8 mouse cellular contexts compared by ENCODE assay signal in the genomic region with DNA sequence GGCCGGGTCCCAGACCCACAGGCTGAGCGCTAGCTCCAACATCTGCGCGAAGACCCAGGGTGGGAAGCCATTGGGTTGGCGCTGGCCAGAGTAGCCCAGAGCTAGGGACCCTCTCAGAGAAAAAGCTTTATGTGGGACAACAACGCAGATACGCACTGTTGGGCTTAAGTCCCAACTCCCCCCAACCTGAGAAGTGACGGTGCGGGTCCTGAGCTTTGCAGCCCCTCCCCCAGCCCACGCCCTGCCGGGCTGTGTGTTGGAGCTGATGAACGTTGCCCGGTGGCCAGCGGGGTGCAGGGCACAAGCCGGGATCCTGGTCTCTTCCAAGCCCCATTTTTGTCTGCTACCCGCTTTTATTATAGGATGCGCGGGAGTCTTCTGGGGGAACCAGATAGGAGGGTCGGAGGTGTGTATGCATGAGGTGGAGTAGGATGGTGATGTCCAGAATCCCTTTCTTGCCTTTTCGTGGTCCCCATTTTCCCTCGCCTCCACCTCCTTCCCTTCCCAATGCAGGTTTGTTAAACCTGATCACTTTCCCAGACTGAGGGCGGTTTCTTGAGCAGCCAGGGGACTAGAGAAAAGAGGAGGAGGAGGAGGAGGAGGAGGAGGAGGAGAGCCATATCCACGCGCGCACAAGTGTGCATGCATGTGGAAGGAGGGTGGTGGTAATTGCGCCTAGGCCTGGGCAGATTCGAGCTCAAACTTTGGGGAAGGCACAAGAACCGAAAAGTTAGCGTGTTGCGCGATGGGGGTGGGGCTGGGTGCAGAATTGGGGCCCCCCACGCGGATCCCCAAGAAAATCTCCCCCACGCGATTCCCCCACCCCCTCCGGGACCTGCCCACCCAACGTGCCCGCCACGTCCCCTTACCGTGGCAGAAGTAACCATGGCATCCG. TPM values are rescaled to one million over a fixed set of nuclear protein-coding genes. Genes with fewer than 3 reads are reported as not detected.
DNase-seq lines count a peak whose midpoint lies in the region; ATAC-seq and TF ChIP-seq lines count a peak whose summit lies in the region.
"Had no signal": no experiment of that assay in that cellular context is flagged by ENCODE, and none has a peak within 500 bp of the region (broad histone marks: within the 10 kb centered on the region; RNA-seq: fewer than 3 reads in every experiment).

No protein-coding gene starts in this region.

- H3K9ac ChIP-seq in heart, embryonic 13.5 days = peak overlapping the region; percentile 79
- H3K9ac ChIP-seq in limb, embryonic 12.5 days (replicated peaks) = peak overlapping the region; percentile 75

- H3K4me1 ChIP-seq in heart, embryonic 13.5 days = peaks cover 78% of the 10 kb centered on the region
- peaks cover 73% of the 10 kb centered on the region for H3K4me1 ChIP-seq in limb, embryonic 12.5 days (replicated peaks)
- no peaks in the 10 kb centered on the region for H3K4me1 ChIP-seq in small intestine, adult 2 months (ENCODE audit: control insufficient read depth, insufficient read depth, insufficient read length, low read length)

- H3K4me2 ChIP-seq in heart, embryonic 13.5 days = peak overlapping the region; percentile 79
- peak overlapping the region; percentile 92 for H3K4me2 ChIP-seq in limb, embryonic 12.5 days

- DNase-seq in Muller cell, postnatal 12 days (ENCODE audit: inconsistent ontology term) = peak; percentile 53
- peak; percentile 27 for DNase-seq in cerebellum, adult 8-10 months
- DNase-seq in spleen, postnatal 10 days (ENCODE audit: low spot score in 2 of 2) = no peak
- DNase-seq in adrenal gland, postnatal 14 days = no peak

- TF ChIP-seq CTCF in small intestine, adult 2 months (IDR thresholded peaks at IDR 0.05; ENCODE audit: extremely low read depth, insufficient read length, insufficient replicate concordance, low read depth, low read length) = no peak

- no peaks in the 10 kb centered on the region for H3K36me3 ChIP-seq in heart, embryonic 13.5 days
- 0 out of 2 replicates have a peak, but pooled peaks cover 1% of the 10 kb centered on the region for H3K36me3 ChIP-seq in limb, embryonic 12.5 days
- H3K36me3 ChIP-seq in small intestine, adult 2 months (ENCODE audit: control insufficient read depth, insufficient read depth, low read length) = no peaks in the 10 kb centered on the region

- H3K27ac ChIP-seq in heart, embryonic 13.5 days (replicated peaks) = peak overlapping the region; percentile 79; the same call in 1 of the 2 replicates
- peak overlapping the region; percentile 87 for H3K27ac ChIP-seq in limb, embryonic 12.5 days
- peak overlapping the region; percentile 54 for H3K27ac ChIP-seq in small intestine, adult 2 months (ENCODE audit: insufficient read depth, low read depth, low read length)

- peaks cover 33% of the 10 kb centered on the region for H3K27me3 ChIP-seq in heart, embryonic 13.5 days (replicated peaks)
- H3K27me3 ChIP-seq in limb, embryonic 12.5 days = 0 out of 2 replicates have a peak, but pooled peaks cover 3% of the 10 kb centered on the region
- peaks cover 6% of the 10 kb centered on the region; the same call in 1 of the 2 replicates for H3K27me3 ChIP-seq in small intestine, adult 2 months (ENCODE audit: control insufficient read depth, insufficient read depth, low read length)

- H3K9me3 ChIP-seq in heart, embryonic 13.5 days = no peaks in the 10 kb centered on the region
- H3K9me3 ChIP-seq in limb, embryonic 12.5 days = no peaks in the 10 kb centered on the region

- no peak for ATAC-seq in heart, embryonic 13.5 days (ENCODE audit: extremely low read depth, insufficient number of reproducible peaks, low FRiP score, low TSS enrichment)
- no peak for ATAC-seq in limb, embryonic 12.5 days (ENCODE audit: insufficient number of reproducible peaks, insufficient read depth, low FRiP score, low TSS enrichment, low read depth)

- 1% methylated on average over 41 of the region's 41 CpGs for WGBS in heart, embryonic 13.5 days
- WGBS in limb, embryonic 12.5 days = under 1% methylated on average over 41 of the region's 41 CpGs
- WGBS in small intestine, adult 2 months = 5% methylated on average over 41 of the region's 41 CpGs

- H3K4me3 ChIP-seq in heart, embryonic 13.5 days = peak overlapping the region; percentile 59
- H3K4me3 ChIP-seq in limb, embryonic 12.5 days (replicated peaks) = peak overlapping the region; percentile 63
- H3K4me3 ChIP-seq in small intestine, adult 2 months (ENCODE audit: low read depth, low read length) = peak overlapping the region; percentile 66
- H3K4me3 ChIP-seq: myocyte had no signal

- TF ChIP-seq POLR2A in small intestine, adult 2 months (IDR thresholded peaks at IDR 0.05; ENCODE audit: low read depth, low read length) = no peak

RNA-seq across cellular contexts. Expression of a gene that starts 2.6 kb away (rescaled TPM):
- 7.4 and 8.9 TPM in 2 replicates for polyA plus RNA-seq in heart, embryonic 13.5 days (2015; fragmentation: Nextera tagmentation; extraction: Ambion mirVana)
- 27.6 and 29.5 TPM in 2 replicates for polyA plus RNA-seq in limb, embryonic 12.5 days (2016; fragmentation: Nextera tagmentation; extraction: Ambion mirVana)
- polyA plus RNA-seq in small intestine, adult 2 months (2012; rRNA removed) = 1.2 and 2.3 TPM in 2 replicates
- 2.1 and 3.7 TPM in 2 replicates for total RNA-seq in adrenal gland, postnatal 14 days (2021)
- polyA plus RNA-seq: myocyte had no signal

Comparison
In these comparisons a context has a peak if more than half of its experiments do, and no peak if none do; other contexts are left out.
1. DNase-seq: peak in Muller cell, postnatal 12 days (single experiment) and cerebellum, adult 8-10 months (single experiment); none in spleen, postnatal 10 days (0 of 2) and adrenal gland, postnatal 14 days (single experiment).
2. Peak in every context shown above with its lines, with median percentiles within 50 percentile points of each other: H3K27ac ChIP-seq and H3K4me3 ChIP-seq.